Mouse (Mus musculus): Measurements from ENCODE around the gene 2010111I01Rik. TPM values are rescaled to one million over a fixed set of nuclear protein-coding genes. Genes with fewer than 3 reads are reported as not detected.

2010111I01Rik gene
- total RNA-seq, 2 experiments from 2014 or later, result 70.2 to 83.1 TPM

DNA sequence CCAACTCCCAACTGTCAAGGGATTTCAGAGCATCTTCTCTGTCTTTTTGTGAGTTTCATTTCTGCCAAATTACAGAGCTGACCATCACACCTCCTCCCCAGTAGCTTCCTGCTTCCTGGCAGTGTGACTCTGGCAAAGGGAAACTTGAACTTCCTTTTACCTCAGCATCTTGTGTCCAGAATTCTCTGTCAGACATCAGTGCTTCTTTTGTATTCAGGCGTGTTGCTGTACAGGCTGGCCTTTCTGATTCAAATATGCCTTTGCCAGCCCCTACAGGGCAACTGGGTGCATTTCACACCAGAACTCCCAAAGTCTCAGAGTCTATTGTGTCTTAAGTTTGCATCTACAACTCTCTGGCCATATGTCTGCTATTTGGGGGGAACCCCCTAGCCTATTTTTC is 183.5 kb downstream of the 2010111I01Rik start:
- DNase-seq (ENCODE audit: low spot score in 2 of 2), result no peak

DNA sequence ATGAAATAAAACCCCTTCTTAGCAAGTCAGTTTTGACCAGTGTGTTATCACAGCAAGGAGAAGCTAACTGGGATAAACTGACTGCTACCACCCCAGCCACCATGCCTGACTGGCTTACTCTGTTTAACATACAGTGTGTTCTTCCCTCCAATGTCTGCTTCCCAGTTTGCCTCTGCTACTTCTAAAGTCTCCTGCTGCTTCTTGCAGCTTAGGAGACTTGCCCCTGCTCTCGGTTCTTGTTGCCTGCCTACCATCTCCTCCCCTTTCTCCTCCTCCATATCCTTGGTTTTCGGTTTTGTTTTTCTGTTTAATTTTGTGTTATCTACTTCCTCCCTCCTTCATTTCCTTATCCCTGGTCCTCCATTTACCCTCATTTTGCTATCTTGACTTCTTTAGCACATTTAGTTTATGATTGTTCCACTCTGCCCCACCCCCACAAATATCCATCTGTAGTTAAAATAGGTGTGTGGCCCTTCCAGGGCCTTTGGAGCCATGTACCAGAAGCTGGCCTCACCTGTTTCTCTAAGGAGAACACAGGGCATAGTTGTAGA is 185.9 kb downstream of the 2010111I01Rik start:
- no peak for DNase-seq (ENCODE audit: low spot score in 2 of 2)

GRCm38 (mm10) chr13:63151028-63151738 is 186.5 kb downstream of the 2010111I01Rik start:
- DNase-seq (ENCODE audit: low spot score in 2 of 2), result no peak

GRCm38 (mm10) chr13:63152498-63152897 is 187.8 kb downstream of the 2010111I01Rik start:
- DNase-seq (ENCODE audit: low spot score in 2 of 2), result no peak

GRCm38 (mm10) chr13:63153397-63153796 is 188.7 kb downstream of the 2010111I01Rik start:
- no peak for DNase-seq (ENCODE audit: low spot score in 2 of 2)

DNA sequence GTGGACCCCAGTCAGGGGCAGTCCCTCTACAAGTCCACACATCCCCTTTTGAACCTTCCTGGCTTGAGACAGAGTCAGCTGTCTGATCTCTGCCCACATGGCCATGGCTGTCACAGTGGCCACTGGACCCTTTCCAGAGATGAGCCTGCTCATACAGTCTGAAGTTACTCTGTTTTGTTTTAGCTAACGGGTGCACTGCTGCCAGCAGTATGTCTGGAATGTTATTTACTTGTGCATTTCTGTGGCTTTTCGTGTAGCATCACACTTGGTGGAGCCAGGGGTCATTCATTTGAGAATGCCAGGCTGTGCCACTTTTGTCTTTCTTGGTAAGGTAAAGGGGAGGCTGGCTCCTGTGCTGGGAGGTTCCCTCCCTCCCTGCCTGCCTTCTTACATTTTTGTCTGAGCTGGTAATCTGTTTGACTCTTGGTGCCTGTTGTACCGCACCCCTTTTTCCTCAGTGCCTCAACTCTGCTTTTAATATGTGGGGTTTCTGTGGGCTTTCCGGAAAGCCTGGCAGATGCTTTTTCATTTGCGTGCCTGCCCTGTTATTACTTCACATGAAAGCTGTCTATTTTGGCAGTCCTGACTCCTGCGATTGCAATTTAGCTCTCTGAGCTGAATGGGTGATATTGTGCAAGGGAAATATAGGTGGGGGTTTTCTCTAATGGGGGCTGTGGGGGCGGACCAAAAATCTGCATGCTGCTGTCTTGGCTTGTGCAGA is 190.3 kb downstream of the 2010111I01Rik start:
- peak; percentile 78 to 91 for DNase-seq (ENCODE audit: low spot score in 2 of 2)

DNA sequence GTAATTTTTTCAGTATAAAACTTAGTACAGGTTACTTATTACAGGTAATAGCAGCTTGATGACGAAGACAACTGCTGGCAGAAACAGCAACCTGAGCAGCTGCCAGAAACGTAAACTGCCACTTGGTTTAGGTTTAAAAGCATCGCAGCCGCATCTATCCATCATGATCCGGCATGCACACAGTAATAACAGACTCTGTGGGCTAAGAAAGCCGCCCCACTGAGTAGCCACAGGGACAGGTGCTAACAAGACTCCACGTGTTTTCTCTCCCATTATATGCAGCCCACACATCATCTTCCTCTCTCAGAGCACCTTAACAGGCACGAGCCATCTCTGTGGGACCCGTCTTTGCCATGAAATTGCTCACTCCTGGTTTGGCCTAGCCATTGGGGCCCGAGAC is 191.6 kb downstream of the 2010111I01Rik start:
- no peak for DNase-seq (ENCODE audit: low spot score in 2 of 2)

- DNase-seq (ENCODE audit: low spot score in 2 of 2), result no peak
Observed at GRCm38 (mm10) chr13:63170282-63171073, 205.8 kb downstream of the 2010111I01Rik start.

- DNase-seq (ENCODE audit: low spot score in 2 of 2), result no peak
Observed at GRCm38 (mm10) chr13:63171347-63172096, 206.8 kb downstream of the 2010111I01Rik start.

- DNase-seq (ENCODE audit: low spot score in 2 of 2), result peak in 1 of 2 experiments; percentile 51
Observed at GRCm38 (mm10) chr13:63172097-63172445, 207.4 kb downstream of the 2010111I01Rik start.

DNA sequence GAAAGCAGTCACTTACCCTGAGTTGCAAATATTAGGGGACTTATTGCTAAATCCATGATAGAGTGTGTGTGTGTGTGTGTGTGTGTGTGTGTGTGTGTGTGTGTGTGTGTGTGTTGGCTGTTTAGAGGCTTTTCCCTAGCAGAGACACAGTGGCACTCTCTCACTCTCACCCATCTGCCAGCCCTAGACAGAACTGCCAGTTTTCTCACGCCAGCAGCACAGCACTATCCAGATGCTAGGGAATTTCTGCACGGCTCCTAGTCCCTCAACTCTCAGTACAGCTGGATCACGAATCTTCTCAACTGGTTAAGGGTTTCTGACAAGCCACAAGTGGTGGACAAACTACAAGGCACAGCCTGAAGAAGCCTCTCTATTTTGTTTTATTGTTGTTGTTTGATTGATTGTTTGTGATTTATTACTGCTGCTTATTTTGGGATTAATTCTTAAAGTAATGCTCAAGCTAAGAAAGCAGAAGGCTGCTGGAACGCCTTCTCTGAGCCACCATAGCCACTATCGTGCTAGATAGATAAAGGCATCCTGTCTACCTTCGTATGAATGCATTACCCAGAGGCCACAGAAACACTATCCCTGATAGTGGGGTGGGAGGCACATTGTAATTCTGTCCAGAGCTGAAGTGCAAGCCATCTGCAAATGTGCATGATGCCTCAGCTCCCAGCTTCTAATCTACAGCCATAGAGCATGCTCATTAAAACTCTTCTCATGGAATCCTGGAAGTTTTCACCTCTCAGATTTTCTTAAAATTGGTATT is 209.7 kb downstream of the 2010111I01Rik start:
- DNase-seq (ENCODE audit: low spot score in 2 of 2), result no peak

GRCm38 (mm10) chr13:63176131-63176530 is 211.4 kb downstream of the 2010111I01Rik start:
- DNase-seq (ENCODE audit: low spot score in 2 of 2), result no peak

- DNase-seq (ENCODE audit: low spot score in 2 of 2), result no peak
Observed at GRCm38 (mm10) chr13:63177232-63177631, 212.5 kb downstream of the 2010111I01Rik start.

DNA sequence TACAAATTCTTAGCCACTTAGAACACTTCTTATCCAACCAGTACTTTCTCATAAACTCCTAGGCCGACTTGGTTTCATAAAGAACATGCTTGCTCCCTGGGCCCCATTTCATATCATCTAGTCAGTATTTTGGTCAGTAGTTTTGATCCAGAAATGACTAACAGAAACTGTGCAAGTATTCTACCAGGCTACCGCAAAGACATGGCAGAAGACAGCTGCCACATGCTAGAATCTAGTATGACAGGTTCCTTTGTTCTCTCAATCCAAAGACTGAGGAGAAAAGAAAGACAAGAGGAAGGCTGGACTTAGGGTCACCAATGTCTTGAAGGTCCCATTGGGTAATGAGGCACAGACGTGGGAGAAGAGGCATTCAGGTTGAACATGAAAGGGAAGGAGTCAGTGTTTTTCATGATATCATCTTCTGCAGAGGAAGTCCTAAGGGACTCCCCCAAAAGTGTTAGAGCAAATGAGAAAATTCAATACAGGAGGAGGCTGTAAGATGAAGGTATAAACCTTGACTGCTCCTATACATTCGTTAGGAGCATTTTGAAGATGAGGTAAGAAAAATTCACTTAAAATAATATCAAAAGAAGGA is 216.0 kb downstream of the 2010111I01Rik start:
- DNase-seq (ENCODE audit: low spot score in 2 of 2), result no peak

DNA sequence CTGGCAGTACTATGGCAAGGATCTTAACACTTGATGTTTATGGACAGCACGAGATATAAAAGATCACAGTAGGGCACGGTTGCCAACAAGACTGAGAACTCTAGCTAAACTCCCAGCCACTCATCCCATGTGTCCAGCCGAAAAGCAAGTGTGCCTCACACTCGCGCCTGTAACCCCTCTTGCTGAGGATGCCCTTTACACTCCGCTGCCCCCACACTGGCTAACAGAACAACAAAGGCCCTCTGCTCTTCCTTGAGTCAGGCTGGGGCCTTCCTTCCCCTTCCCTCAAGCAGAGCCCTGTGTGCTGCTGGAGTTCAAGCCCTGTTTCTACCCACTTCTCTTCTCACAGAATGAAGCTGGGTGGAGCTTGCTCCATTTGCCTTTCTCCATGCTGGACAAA is 220.3 kb downstream of the 2010111I01Rik start:
- DNase-seq (ENCODE audit: low spot score in 2 of 2), result no peak

DNA sequence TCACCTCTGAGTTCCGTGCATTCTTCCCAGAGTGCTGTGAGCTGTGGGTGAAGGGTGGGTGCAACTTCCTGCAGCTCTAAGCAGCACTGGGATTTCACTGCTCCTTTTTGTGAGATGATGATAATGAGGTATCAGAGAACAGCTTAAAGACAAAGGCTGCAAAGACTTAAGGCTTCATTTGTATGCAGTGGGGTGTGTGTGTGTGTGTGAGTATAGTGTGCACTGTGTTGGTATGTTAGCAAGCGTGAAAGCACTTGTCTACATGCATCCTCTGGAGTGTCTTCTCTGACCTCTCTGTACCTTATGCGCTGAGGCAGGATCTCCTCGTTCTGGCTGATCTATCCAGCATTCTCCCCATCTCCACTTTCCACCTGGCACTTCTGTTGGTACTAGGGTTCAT is 221.5 kb downstream of the 2010111I01Rik start:
- no peak for DNase-seq (ENCODE audit: low spot score in 2 of 2)

- no peak for DNase-seq (ENCODE audit: low spot score in 2 of 2)
Observed at GRCm38 (mm10) chr13:63186642-63187041, 221.9 kb downstream of the 2010111I01Rik start.

DNA sequence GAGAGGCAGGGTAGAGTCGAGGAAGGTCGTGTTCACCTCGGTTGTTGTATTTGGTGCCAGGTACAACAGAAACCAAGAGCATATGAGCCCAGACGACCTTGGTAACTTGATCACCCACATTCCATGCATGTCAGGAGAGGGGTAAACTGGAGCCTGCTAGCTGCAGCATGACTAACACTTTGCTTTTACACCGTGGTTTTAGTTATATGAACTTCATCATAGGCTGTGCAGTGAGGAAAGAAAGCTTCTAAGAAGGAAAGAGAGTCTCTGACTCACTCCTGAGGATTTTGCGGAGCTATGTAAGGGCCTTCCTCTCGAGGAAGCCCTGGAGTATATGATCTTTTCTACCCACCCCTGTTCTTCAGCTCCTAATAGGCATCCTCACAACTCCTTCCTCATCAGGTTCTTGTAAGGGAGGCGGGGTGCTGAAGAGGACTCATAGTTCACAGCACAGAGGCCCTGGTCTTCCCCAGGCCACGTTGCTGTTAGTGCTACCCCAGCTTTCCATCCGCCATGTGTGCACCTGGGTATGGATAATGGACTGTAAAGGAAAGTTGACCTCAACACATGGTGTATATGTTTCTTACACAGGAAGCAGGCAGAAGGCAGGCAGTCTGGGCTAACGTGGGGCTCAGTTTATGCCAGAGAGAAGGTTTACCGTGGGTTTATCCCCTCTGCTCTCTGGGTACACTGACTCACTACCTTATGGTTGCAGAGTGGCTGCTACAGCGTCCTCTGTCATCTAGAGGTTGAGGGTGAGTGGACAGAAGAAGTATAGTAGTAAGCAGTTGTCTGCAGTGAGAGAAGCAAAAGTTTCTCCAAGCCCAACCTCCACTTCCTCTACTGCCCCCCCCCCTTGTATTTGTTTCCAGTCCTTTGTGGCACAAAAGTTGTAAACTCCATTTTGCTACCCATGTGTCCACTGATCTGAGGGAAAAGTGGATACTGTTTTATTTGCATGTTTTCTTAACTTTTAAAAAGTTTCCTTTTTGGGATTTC is 222.8 kb downstream of the 2010111I01Rik start:
- no peak for DNase-seq (ENCODE audit: low spot score in 2 of 2)
